Mouse (Mus musculus) lung, postnatal 36 days (tissue): Measurements from ENCODE around the gene Cyp39a1.

Experiments used
- DNase-seq: peaks from one replicate; pipeline ENCODE4 v3.0.0; 2022; ENCODE audit warnings: mixed read lengths

Gene Cyp39a1

DNA sequence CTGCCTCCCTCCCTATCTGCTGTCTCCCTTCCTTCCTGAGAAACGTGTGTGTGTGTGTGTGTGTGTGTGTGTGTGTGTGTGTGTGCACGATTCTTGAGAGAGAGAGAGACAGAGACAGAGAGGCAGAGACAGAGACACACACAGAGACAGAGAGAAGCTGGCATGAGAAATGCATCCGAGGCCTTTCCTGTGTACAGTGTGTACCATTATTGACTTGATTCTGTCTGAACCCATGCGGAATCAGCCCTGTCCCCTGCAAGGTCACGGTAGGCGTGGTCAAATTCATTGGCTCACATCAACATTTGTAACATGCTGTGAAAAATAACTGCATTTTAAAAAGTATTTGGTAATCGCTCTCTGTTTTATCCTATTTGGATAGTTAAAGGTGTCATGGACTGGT is 16.9 kb downstream of the Cyp39a1 start:
- DNase-seq = no peak

DNA sequence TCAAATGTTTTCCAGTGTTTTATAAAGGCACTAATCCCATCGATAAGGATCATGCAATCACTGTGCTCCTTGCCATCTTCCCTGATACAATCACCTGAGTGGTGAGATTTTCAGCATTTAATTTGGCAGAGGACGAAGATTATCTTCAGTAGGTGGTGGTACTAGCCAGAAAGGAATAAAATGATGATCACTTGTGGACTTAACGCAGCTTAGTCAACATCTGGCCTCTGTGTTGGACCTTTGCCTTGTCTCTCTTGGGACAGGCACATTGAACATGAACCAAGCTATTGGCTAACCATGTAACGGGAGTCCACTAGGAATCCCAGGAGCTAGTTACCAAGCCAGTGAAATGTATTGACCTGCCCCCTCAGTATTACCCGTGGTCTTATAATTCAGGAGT is 17.4 kb downstream of the Cyp39a1 start:
- DNase-seq = no peak

DNA sequence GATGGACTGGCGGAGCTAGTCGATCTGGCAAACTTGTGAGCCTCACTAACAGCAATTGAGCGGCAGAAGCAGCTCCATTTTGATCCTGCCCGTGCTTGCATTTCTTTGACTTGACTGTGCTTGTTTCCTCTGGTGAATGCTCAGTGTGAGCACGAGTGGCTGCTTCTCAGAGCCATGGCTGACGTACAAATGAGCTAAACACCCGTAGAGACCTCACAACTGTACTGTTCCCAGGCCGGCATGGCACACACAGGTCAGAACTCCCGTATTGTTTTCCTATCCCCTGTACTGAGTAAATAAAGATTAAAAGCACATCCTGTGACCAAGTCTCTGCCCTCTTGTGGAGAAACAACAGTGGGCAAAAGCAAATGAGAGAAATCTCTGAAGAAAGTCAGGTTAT is 22.4 kb downstream of the Cyp39a1 start:
- DNase-seq = no peak

DNA sequence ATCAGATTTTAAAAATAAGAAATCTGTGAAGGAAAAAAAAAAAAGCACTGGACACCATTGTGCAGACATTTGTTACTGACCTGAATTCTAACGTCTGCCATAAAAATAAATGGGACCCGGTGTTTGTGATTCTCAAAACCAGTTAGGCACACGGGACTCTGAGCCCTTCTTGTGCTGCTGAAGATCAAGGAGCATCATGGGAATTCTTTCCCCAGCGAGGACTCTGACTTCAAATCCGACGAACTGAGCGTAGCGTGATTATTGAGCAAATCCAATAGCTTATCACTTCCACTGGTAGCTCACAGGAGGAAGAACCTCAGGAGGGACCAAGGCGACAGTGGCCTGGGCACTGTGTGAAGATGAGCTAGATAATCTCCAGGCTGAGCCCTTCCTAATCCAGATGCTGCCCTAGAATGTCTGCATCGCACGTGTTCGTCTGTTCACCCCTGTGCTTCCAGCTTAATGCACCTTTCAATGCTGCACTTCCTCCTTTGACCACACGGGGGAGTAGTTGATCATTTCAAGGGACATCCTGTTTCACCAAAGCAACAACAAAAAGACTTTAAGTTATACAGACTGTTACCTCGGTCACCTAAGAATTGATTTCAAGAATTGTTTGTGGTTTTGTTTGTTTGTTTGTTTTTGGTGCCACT is 31.9 kb downstream of the Cyp39a1 start:
- DNase-seq = peak; percentile 86

DNA sequence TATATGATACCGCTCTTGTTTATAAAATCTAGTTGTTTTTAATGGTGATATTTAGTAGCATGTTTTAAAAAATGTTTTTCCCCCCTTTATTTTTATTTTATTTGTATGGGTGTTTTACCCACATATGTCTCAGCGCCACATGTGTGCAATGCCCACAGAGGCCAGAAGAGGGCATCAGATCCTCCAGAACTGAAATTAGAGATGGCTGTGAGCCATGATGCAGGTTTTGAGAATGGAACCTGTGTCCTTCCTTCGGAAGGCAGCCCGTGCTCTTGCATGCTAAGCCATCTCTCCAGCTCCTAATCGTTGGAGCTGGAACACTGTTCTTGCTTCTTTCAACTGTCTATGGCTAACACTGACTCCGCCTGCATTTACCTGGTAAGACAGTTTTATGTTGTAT is 33.8 kb downstream of the Cyp39a1 start:
- peak; percentile 73 for DNase-seq

DNA sequence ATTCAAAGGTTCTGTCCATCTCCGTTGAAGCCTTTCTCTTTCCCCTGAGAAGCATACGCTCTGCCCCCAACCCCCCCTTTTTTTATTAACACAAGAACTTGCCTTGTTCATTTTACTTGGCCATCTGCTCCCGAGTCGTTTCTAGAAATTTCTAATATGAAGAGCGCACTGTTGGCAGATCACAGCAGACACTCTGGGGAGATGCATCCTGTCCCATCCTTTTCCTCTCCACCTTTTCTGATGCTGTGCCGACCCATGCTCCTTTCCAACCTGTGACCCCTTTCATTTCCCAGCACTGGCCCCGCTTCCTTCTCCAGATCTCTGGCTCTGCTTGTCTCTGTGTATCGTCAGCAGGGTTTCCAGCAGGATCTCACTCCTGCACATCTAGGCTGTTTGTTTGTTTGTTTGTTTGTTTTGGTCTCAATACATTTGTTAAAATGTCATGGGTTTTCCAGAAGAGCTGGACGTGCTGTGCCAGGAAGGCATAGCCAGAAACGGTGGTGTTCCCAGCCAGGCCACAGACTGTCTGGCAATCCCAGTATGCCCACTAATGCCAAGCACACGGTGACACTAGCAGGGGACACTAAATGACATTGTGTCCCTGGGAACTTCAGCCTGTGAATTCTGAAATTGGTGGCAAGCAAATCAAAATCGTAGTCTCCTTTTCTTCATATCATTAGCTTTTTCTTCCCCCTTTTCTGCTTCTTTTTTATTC is 37.1 kb downstream of the Cyp39a1 start:
- no peak for DNase-seq

DNA sequence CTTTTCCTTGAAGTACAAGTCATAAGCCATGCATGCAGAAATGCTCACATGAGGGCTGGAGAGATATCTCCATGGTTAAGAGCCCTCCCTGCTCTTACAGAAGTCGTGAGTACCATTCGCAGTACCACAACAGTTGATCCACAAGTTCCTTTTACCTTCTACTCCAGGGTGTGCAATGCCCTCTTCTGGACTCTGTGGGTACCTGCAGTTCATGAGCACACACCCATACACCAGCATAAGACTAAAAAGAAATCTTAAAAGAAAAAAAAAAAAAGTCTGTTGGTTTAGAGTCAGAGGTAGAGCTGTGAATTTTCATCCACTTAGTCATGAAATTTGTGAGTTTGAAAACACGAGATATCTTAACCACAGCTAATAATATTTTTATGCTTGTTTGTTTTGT is 39.5 kb downstream of the Cyp39a1 start:
- DNase-seq = no peak

DNA sequence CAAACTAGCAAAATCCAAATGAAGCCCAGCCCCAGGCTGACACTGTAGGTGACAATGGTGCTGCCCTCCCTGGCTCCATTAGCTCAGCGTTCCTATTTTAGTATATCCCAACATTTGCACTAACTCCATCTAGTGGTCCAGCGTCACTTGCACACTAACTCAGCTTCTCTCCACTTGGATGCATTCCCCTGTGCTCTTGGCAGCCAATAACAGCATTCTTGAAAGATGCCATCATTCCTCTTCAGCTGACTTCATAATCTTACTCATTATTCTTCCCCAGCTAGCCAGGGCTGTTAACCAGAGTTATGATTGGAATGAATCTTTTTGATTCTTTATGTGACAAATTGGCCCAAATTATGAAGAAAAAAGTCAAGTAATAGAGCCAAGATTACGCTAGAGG is 40.0 kb downstream of the Cyp39a1 start:
- DNase-seq = peak; percentile 64

DNA sequence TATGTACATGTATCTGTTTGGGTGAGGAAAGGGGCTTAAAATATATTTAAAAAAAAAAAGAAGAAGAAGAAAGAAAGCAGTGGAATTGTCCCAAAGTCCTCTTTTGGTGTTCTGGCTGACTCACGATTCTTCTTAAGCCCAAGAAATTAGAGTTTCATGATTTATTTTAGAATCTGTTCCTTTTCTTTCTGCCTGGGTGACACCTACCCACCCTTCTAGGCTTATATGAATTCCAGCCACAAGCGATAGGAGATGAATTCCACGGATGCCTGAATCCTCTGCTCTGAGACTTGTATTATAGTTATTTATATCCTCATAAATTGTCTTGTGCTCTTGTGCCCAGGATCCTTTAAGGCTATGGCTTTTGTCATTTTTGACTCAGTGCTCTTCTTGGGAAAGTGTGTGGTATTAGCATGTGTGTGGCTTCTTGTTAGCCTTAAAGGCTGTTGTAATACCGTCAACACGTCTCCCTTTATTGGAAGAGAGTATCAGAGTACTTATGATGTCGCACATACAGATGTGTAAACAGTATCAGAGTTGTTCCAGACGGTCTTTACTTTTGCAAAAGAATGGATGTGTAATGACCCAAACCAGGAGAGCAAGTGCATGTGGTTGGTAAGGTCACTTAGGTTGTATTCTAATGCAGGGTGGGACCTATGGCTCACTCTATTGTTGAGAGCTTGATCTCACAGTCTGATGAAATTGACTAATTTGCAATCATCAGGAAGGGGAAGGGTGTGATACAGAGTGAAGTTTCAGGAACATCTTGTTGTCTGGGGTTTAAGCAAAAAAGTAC is 44.5 kb downstream of the Cyp39a1 start:
- DNase-seq = no peak

DNA sequence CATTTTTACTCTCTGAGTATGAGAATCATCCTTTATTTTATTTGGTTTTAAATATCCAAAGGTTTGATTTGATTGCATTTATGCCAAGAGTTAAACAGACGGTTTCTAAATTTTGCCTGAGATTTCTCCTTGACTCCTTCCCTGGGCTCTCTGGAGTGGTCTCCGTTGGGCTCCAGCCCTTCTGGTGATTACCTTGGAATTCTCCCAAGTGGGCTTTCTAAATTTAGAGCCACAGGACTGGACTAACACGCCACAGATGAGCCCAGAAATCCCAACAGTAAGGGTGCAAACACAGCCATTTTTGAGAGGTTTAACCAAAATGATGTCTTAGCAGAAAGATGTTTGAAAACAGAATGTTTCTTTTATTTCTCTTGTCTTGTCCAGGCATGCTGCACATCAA is 47.0 kb downstream of the Cyp39a1 start:
- DNase-seq = no peak

DNA sequence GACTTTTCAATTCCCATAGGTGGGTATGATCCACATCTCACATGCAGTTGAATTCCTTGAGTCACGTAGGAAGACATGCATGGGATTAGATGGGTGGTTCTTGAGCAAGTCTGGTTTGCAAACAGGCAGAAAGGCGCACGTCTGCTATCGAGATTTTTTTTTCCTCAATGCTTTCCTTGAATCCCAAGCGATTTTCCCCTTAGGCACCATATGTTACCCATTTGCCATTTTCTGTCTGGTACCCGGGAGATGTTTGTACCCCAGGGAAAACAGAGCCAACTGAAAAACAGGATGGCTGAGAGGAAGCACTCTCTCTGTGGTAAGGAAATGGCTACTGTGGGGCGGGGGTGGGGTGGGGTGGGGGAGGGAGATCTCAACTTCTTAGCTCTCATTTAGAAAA is 49.4 kb downstream of the Cyp39a1 start:
- DNase-seq = no peak

DNA sequence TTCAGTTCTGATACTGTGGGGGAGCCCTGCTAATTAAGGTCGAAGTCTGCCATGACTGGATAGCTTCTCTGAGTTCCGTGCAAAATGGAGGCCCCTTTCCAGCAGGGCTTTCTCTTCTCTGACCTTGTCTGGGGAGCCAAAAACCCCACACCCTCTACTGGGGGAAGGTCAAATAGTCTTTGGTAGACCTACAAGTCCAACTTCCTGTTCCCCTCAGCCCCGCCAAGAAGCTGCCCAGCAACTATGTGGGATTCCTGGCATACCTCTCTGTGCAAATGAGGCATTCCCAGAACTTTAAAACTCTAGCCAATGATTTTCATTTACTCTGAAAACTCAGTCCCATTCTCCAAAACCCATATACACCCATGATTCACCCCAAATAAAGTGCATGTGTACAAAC is 52.2 kb downstream of the Cyp39a1 start:
- no peak for DNase-seq

DNA sequence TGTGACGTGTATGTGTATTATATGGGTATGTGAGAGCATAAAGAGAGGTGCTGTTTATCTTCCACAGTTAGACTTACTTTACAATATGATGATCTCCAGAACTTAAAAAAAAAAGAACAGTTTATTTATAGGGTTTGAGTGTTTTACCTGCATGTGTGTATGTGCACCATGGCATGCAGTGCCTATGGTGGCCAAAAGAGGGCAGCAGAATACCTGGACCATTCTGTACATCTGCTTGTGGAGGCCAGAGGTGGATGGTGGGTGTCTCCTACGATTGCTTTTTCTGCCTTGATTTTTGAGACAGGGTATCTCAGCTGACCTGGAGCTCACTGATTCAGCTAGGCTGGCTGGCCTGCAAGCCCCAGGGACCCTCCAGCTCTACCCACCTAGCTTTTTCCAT is 57.3 kb downstream of the Cyp39a1 start:
- no peak for DNase-seq

DNA sequence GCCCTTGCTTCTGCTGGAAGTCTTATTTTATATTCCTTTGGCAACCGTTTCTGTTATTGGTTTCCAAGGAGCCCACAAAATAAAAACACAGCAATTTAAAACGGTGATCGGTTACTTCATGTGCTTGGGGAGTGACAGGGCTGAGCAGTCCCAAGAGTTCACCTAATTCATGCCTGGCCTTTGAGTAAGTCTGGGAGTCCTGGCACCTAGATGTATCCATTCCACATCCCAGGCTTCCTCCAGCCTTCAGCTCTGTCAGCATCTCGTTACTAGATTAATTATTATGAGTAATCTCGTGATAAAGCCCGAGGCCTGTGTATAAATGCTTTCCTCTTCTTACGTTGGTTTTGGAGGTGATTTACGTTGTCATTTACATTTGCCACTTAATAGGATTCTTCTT is 64.1 kb downstream of the Cyp39a1 start:
- no peak for DNase-seq

DNA sequence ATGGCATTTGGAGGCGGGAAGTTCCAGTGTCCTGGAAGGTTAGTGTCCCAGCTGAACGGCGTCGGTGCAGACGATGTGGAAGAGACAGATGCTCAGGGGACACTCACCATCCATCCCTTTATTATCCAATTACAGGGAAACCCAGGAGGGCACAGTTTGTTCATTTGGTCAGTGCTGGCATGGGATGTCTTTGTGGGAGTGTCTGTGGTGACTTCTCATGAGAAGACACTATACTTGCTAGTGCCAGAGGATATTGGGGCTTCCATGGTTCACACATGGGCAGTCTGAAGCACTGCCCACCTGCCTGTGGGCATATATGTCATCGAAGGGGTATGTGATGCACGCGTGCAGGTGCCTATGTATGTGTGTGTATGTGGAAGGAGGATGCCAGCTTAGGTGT is 64.8 kb downstream of the Cyp39a1 start:
- DNase-seq = no peak

DNA sequence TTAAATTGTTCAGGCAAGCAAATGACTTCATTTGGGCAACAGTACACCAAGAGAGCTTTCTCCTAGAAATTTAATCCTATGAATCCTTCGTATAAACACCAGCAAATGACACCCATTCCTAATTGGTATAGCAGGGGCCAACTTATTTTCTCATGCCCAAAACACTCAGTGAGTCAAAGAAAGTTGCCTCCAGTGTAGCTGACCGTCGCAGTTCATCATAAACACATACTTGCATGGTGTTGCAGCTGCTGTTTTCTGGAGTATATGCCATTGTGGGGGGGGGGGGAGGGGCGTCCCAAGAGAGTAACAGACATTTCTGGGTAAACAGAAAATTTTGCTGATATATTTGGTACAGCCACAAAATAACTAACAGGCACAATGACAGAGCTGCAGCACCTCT is 67.0 kb downstream of the Cyp39a1 start:
- DNase-seq = no peak

DNA sequence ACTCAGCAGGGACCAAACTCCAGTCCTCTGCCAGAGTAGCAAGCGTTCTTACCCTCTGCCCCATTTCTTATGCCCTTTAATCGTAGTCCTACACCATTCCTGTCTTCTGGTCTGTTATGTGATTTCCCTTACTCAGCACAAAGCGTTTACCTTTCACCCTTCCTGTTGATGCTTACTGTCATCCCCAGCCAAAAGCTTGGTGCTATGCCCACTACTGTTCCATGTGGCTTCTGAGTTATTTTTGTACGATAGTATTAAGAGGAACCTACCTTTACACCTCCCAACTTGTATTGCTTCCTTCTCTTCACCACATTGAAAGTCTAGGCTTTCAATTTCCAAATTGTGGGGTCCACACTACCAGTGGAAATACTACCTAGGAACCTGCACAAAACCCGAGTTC is 76.7 kb downstream of the Cyp39a1 start:
- no peak for DNase-seq

DNA sequence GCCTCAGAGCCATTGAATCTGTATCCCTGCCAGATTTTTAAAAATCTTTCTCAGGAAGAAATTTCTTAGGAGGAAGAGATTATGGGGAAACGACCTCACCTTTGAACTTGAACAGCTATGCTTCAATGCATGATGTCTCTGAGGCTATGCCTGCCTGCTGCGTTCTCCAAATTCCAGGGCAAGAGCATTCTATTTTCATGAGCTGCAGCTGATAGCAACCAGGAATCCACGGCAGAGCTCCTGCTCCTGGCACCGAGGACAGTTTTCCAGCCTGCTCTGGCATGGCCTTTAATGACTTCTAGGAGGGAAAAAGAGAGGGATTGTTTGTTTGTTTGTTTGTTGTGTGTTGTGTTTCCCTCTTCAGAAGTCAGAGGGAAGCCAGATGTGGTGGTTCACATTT is 77.2 kb downstream of the Cyp39a1 start:
- no peak for DNase-seq

DNA sequence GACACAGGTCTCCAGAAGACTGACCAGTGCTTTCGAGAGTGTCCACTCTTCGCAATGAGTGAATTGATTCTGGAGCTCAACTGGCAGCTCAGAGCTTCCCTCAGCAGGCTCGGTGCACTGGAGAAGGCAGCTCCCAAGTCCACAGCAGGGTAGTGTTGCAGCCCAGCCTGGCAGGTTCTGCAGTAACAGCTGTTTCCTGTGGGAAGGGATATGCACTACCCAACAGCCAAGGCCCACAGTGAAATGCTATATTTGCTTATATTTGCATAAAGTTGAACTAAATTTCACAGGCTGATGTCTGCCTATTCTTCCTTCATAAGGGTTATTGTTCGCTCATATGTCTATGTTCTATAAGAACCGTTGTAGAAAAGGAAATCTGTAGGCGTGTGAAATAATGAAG is 83.9 kb downstream of the Cyp39a1 start:
- DNase-seq = no peak

DNA sequence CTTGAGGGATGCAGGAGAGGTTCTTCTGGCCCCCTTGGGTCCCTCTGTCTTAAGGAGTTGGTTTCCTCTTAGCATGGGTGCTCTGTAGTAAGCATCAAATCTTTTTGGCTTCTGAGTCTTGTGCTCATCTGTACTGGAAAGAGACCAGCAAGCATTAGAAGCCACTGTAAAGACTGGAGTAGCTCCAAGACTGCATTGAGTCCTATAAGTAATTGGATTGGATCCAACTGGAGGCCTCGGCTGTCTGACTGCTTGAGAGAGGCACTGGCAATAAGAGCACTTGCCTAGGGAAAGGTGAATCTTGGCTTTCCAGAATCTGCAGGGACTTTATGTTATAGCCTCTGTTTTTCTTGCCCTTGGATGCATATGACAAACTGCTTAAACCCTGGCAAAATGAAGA is 85.6 kb downstream of the Cyp39a1 start:
- DNase-seq = no peak

DNA sequence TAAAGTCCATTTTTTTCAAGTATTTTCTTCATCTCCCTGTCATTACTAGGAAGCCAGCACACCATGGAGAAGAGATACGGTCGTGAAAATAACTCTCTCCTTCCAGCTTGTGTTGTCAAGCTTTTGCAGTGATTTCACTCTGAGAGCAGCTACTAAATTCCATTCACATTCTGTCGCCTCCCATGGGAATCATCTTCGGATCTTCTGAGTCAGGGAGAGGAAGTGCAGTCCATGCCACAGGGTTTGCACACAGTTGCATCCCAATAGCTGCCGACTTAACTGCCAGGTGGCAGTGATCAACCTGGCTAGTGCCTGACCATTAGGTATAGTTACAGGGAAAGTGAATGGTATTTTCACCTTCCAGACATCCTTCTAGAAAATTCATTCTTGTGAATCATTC is 87.5 kb downstream of the Cyp39a1 start:
- peak; percentile 19 for DNase-seq

DNA sequence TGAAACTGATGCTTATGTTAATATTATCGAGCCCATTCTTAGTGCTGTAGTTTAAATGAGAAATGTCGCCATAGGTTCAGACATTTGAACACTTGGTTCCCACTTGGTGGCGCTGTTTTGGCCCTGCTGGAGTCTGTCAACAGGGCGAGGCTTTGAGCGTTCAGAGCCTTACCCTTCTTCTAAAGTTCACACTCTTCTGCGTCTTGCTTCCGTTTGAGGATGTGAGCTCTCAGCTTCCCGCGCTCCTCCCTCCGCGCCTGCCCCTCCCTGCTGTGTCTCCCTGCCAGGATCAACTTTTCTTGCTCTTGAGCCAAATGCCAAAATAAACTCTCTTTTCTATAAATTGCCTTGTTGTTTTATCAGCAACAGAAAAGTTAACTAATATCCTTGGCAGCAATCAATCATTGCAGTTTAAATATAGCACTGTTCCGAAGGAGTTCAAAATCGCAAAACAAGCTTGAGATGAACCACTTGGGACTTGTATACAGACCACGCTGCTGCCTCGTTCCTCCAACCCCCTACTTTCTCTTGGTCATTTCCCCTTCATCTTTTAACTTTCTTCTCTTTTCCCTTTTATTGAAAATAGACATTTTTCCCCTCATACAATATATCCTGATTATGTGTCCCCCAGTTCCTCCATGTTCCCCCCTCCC is 91.5 kb downstream of the Cyp39a1 start:
- DNase-seq = peak; percentile 57

DNA sequence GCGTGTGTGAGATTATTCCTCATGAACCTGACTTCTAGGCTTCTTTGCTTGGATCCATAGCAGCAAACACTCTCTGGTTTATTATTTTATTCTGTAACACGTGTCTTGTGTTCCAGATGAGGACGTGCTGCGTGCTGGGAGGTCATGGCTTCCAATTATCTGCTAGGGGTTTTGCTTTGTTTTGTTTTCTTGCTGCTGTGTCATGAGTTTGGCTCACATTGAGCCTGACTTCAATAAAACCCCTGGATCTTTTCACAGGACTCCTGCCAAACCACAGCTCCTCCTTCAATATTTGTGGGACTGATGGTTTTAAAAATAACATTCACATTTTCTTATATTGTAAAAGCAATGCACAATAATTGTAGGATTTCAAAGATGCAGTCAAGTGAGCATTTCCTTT is 117.3 kb downstream of the Cyp39a1 start:
- DNase-seq = peak; percentile 21

DNA sequence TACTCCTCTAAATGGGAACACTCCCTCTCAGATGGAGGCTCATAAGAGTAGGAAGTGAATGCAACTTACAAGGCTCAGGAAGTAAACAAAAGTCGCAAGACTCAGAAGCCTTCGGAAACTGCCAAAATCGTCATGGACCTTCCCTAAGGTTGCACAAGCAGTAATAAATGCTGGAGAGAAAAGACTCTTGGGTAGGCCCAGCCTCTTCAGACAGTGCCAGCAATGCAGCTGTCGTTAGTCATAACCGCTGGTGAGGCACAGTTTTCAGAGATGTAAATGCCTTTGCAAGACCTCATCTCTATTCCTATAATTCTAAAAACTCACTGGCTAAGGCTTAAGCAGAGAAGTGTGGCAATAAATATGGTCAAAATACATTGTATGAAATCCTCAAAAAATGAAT is 121.0 kb downstream of the Cyp39a1 start:
- DNase-seq = no peak
